Mouse (Mus musculus): ENCODE data around the gene Rims3.

Gene Rims3

GRCm38 (mm10) chr4:120935006-120935405 lies 80.4 kb downstream of the Rims3 start:
- no peak for ATAC-seq (ENCODE audit: insufficient number of reproducible peaks, low FRiP score, low TSS enrichment)
